9 mouse cellular contexts compared by ENCODE assay signal in genomic region chr1:45837736-45838135, GRCm38 (mm10). TPM values are rescaled to one million over a fixed set of nuclear protein-coding genes. Genes with fewer than 3 reads are reported as not detected.
DNase-seq lines count a peak whose midpoint lies in the region; ATAC-seq and TF ChIP-seq lines count a peak whose summit lies in the region.
"Had no signal": no experiment of that assay in that cellular context is flagged by ENCODE, and none has a peak within 500 bp of the region (broad histone marks: within the 10 kb centered on the region; RNA-seq: fewer than 3 reads in every experiment).

No protein-coding gene starts in this region.

- H3K27me3 ChIP-seq in forebrain, embryonic 13.5 days, result no peaks in the 10 kb centered on the region
- H3K27me3 ChIP-seq in forebrain, embryonic 10.5 days (ENCODE audit: poor library complexity, severe bottlenecking), result no peaks in the 10 kb centered on the region
- no peaks in the 10 kb centered on the region for H3K27me3 ChIP-seq in kidney, postnatal 0 days (ENCODE audit: insufficient read depth, low read length)
- H3K27me3 ChIP-seq in lung, embryonic 15.5 days, result no peaks in the 10 kb centered on the region
- H3K27me3 ChIP-seq in stomach, postnatal 0 days (ENCODE audit: control insufficient read depth, insufficient read depth, low read length), result no peaks in the 10 kb centered on the region

- no peak overlapping the region for H3K4me3 ChIP-seq in forebrain, embryonic 13.5 days
- H3K4me3 ChIP-seq in forebrain, embryonic 10.5 days, result no peak overlapping the region
- H3K4me3 ChIP-seq in kidney, postnatal 0 days (replicated peaks; ENCODE audit: low read depth, low read length), result no peak overlapping the region
- no peak overlapping the region for H3K4me3 ChIP-seq in lung, embryonic 15.5 days
- no peak overlapping the region for H3K4me3 ChIP-seq in stomach, postnatal 0 days (ENCODE audit: low read depth, low read length)

- H3K9ac ChIP-seq in forebrain, embryonic 13.5 days, result no peak overlapping the region
- H3K9ac ChIP-seq in kidney, postnatal 0 days (ENCODE audit: low read depth, low read length), result no peak overlapping the region
- H3K9ac ChIP-seq in lung, embryonic 15.5 days, result no peak overlapping the region
- H3K9ac ChIP-seq in stomach, postnatal 0 days (ENCODE audit: low read length), result no peak overlapping the region

- no peaks in the 10 kb centered on the region for H3K36me3 ChIP-seq in forebrain, embryonic 13.5 days (ENCODE audit: poor library complexity, severe bottlenecking)
- no peaks in the 10 kb centered on the region for H3K36me3 ChIP-seq in forebrain, embryonic 10.5 days (replicated peaks)
- H3K36me3 ChIP-seq in kidney, postnatal 0 days (ENCODE audit: insufficient read depth, low read length), result no peaks in the 10 kb centered on the region
- H3K36me3 ChIP-seq in lung, embryonic 15.5 days, result no peaks in the 10 kb centered on the region
- no peaks in the 10 kb centered on the region for H3K36me3 ChIP-seq in stomach, postnatal 0 days (ENCODE audit: control insufficient read depth, insufficient read depth, low read length)

- H3K9me3 ChIP-seq in forebrain, embryonic 13.5 days (replicated peaks), result no peaks in the 10 kb centered on the region
- H3K9me3 ChIP-seq in forebrain, embryonic 10.5 days, result no peaks in the 10 kb centered on the region
- H3K9me3 ChIP-seq in kidney, postnatal 0 days (replicated peaks; ENCODE audit: low read length), result no peaks in the 10 kb centered on the region
- no peaks in the 10 kb centered on the region for H3K9me3 ChIP-seq in lung, embryonic 15.5 days
- no peaks in the 10 kb centered on the region for H3K9me3 ChIP-seq in stomach, postnatal 0 days (ENCODE audit: control insufficient read depth, low read length)

- H3K4me2 ChIP-seq in forebrain, embryonic 13.5 days, result no peak overlapping the region
- no peak overlapping the region for H3K4me2 ChIP-seq in kidney, postnatal 0 days (ENCODE audit: low read length)
- H3K4me2 ChIP-seq in lung, embryonic 15.5 days, result no peak overlapping the region
- no peak overlapping the region for H3K4me2 ChIP-seq in stomach, postnatal 0 days (replicated peaks; ENCODE audit: low read depth)

- intact Hi-C loops in gastrocnemius, postnatal 36 days (cut with DNase I), result no loop called here

- no peak for TF ChIP-seq CTCF in kidney, postnatal 0 days (IDR thresholded peaks at IDR 0.05; ENCODE audit: low read depth)
- TF ChIP-seq CTCF in stomach, postnatal 0 days (IDR thresholded peaks at IDR 0.05; ENCODE audit: low read depth), result no peak

- DNase-seq in forebrain, embryonic 10.5 days (ENCODE audit: extremely low spot score, low spot score), result no peak
- DNase-seq in gastrocnemius, postnatal 36 days, result peak; percentile 20 to 67
- peak; percentile 88 for DNase-seq in kidney, postnatal 0 days (ENCODE audit: low spot score)
- peak; percentile 51 for DNase-seq in stomach, postnatal 0 days (ENCODE audit: low spot score)
- DNase-seq in natural killer cell, adult 2 months (ENCODE audit: low spot score in 2 of 2), result no peak

- no peak for TF ChIP-seq EP300 in stomach, postnatal 0 days (optimal IDR thresholded peaks at IDR 0.05)

- H3K4me1 ChIP-seq in forebrain, embryonic 13.5 days, result no peaks in the 10 kb centered on the region
- H3K4me1 ChIP-seq in forebrain, embryonic 10.5 days, result no peaks in the 10 kb centered on the region
- no peaks in the 10 kb centered on the region for H3K4me1 ChIP-seq in kidney, postnatal 0 days (replicated peaks; ENCODE audit: insufficient read depth, low read length)
- 0 out of 2 replicates have a peak, but pooled peaks cover 12% of the 10 kb centered on the region for H3K4me1 ChIP-seq in lung, embryonic 15.5 days
- no peaks in the 10 kb centered on the region for H3K4me1 ChIP-seq in stomach, postnatal 0 days (replicated peaks; ENCODE audit: control insufficient read depth, insufficient read depth)

- 0 out of 2 replicates have a peak, but pooled peaks have one; percentile 19 for ATAC-seq in forebrain, embryonic 13.5 days
- ATAC-seq in cerebellum, adult (ENCODE audit: insufficient number of reproducible peaks, low FRiP score, low TSS enrichment), result peak; percentile 98
- ATAC-seq in kidney, postnatal 0 days (replicated peaks; ENCODE audit: low FRiP score, low read depth), result peak; percentile 36; the same call in 1 of the 2 replicates
- ATAC-seq in lung, embryonic 15.5 days (ENCODE audit: borderline replicate concordance, extremely low read depth, low FRiP score, low TSS enrichment), result peak; percentile 95
- ATAC-seq in stomach, postnatal 0 days (ENCODE audit: low FRiP score, low TSS enrichment), result peak; percentile 85

- H3K27ac ChIP-seq in forebrain, embryonic 13.5 days, result no peak overlapping the region
- H3K27ac ChIP-seq in forebrain, embryonic 10.5 days, result no peak overlapping the region
- H3K27ac ChIP-seq in kidney, postnatal 0 days, result no peak overlapping the region
- 0 out of 2 replicates have a peak overlapping the region, but pooled peaks have one; percentile 7 for H3K27ac ChIP-seq in lung, embryonic 15.5 days
- H3K27ac ChIP-seq in stomach, postnatal 0 days (replicated peaks), result 0 out of 2 replicates have a peak overlapping the region, but pooled peaks have one; percentile 30

- 81% methylated on average over 4 of the region's 4 CpGs for WGBS in forebrain, embryonic 13.5 days
- WGBS in forebrain, embryonic 10.5 days, result 90% methylated on average over 4 of the region's 4 CpGs
- 54% methylated on average over 4 of the region's 4 CpGs for WGBS in kidney, postnatal 0 days
- WGBS in lung, embryonic 15.5 days, result 50% methylated on average over 4 of the region's 4 CpGs
- 22% methylated on average over 4 of the region's 4 CpGs for WGBS in stomach, postnatal 0 days

RNA-seq across cellular contexts. Expression of gene Wdr75, which starts 42.8 kb away (rescaled TPM):
- polyA plus RNA-seq in forebrain, embryonic 13.5 days (2015; fragmentation: Nextera tagmentation; extraction: Ambion mirVana), result 70.4 and 80.2 TPM in 2 replicates
- polyA plus RNA-seq in forebrain, embryonic 10.5 days (2016; fragmentation: Nextera tagmentation; extraction: Ambion mirVana), result 94.1 and 99.5 TPM in 2 replicates
- total RNA-seq in gastrocnemius, postnatal 36 days (2021), result 10 to 100 TPM; 12.0 to 15.2 TPM
- polyA plus RNA-seq in kidney, postnatal 0 days (2015; fragmentation: Nextera tagmentation; extraction: Ambion mirVana), result 55.7 and 58.1 TPM in 2 replicates
- 68.2 and 80.2 TPM in 2 replicates for polyA plus RNA-seq in lung, embryonic 15.5 days (2015; fragmentation: Nextera tagmentation; extraction: Ambion mirVana)
- polyA plus RNA-seq in stomach, postnatal 0 days (2015; fragmentation: Nextera tagmentation; extraction: Ambion mirVana), result 37.9 and 39.8 TPM in 2 replicates

RNA-seq across cellular contexts. Expression of gene Gm5269, which starts 52.3 kb away (rescaled TPM):
- polyA plus RNA-seq in forebrain, embryonic 13.5 days (2015; fragmentation: Nextera tagmentation; extraction: Ambion mirVana), result not detected in 2 replicates
- not detected in 2 replicates for polyA plus RNA-seq in forebrain, embryonic 10.5 days (2016; fragmentation: Nextera tagmentation; extraction: Ambion mirVana)
- not detected for total RNA-seq in gastrocnemius, postnatal 36 days (2021)
- not detected in 2 replicates for polyA plus RNA-seq in kidney, postnatal 0 days (2015; fragmentation: Nextera tagmentation; extraction: Ambion mirVana)
- polyA plus RNA-seq in lung, embryonic 15.5 days (2015; fragmentation: Nextera tagmentation; extraction: Ambion mirVana), result not detected in 2 replicates
- not detected in 2 replicates for polyA plus RNA-seq in stomach, postnatal 0 days (2015; fragmentation: Nextera tagmentation; extraction: Ambion mirVana)
- polyA plus RNA-seq: cortical plate, adult 2 months had no signal

Comparison
In these comparisons a context has a peak if more than half of its experiments do, and no peak if none do; other contexts are left out.
1. ATAC-seq: peak in every context shown above with its lines; median percentile 98 in cerebellum, adult; 95 in lung, embryonic 15.5 days; 85 in stomach, postnatal 0 days; 36 in kidney, postnatal 0 days; 19 in forebrain, embryonic 13.5 days.
2. H3K27ac ChIP-seq: peak in lung, embryonic 15.5 days (single experiment) and stomach, postnatal 0 days (single experiment); none in forebrain, embryonic 13.5 days (single experiment), forebrain, embryonic 10.5 days (single experiment) and kidney, postnatal 0 days (single experiment).
3. DNase-seq: peak in gastrocnemius, postnatal 36 days (2 of 2), kidney, postnatal 0 days (single experiment) and stomach, postnatal 0 days (single experiment); none in forebrain, embryonic 10.5 days (single experiment) and natural killer cell, adult 2 months (0 of 2).